Mouse (Mus musculus): Measurements from ENCODE around the gene Mgarp. TPM values are rescaled to one million over a fixed set of nuclear protein-coding genes. Genes with fewer than 3 reads are reported as not detected.
"Not testable (repeated sequence)": the region's sequence is repeated elsewhere in the genome, so short reads cannot be mapped to it uniquely, and the experiment has no call there.

The Mgarp gene
- polyA plus RNA-seq, 1 experiment: not detected

DNA sequence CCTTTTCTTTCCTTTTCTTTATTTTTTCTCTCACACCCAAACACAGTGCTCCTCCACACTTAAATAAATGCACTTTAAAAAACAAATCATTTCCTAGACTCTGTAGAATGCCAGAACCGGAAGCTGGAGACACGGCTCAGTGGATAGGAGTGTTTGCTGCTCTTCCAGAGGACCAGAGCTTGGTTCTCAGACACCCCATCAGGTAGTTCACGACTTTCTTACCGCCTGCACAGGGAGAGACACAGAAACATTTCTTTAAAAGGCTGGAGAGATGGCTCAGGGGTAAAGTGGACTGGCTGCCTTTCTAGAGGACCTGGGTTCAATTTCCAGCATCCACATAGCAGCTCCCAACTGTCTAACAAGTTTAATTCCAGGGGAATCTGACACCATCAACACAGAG, 3.0 kb upstream of the Mgarp start:
- Histone ChIP-seq H3K27ac (ENCODE audit: insufficient read depth, low read depth, low read length) (no peak overlapping the region), H3K4me1 (ENCODE audit: control insufficient read depth, insufficient read depth, low read length) (no peaks in the 10 kb centered on the region; the same call in 1 of the 2 replicates), H3K4me3 (ENCODE audit: insufficient read depth, low read length) (no peak overlapping the region)
- TF ChIP-seq CTCF (IDR thresholded peaks at IDR 0.05; ENCODE audit: low read depth, low read length) (no peak), POLR2A (IDR thresholded peaks at IDR 0.05; ENCODE audit: borderline replicate concordance, low read depth, low read length) (no peak)

GRCm38 (mm10) chr3:51398667-51399066, 2.1 kb upstream of the Mgarp start:
- no peak overlapping the region for H3K4me3 ChIP-seq (ENCODE audit: insufficient read depth, low read length)

DNA sequence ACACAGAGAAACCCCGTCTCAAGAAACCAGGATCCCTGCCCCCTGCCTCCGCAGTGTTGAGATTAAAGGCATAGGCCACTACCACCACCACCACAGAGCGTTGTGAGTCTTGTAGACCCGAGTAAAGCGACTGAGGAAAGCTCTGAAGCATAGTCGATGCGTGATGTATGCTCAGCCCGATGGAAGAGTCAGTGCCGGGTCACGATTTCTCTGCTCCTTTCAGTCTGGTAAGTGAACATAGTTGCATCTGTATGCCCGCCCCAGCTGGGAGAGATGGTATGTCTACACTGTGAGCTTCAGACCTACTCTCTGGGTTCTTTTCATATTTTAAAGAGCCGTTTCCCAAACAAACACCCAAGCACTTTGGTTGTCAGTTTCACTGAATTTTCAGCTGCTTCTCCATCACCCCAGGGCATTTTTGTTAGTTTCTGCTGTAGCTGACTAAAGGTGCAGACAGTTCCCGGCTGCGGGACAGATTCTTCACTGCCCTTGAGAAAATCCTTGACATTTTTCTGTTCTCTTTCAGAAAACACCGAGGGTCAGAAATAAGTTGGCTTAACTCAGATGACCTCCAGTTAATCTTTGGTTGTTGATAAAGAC, 1.3 kb upstream of the Mgarp start:
- no peaks in the 10 kb centered on the region; the same call in 1 of the 2 replicates for H3K4me1 ChIP-seq (ENCODE audit: control insufficient read depth, insufficient read depth, low read length)
- TF ChIP-seq POLR2A (IDR thresholded peaks at IDR 0.05; ENCODE audit: borderline replicate concordance, low read depth, low read length) (no peak), CTCF (IDR thresholded peaks at IDR 0.05; ENCODE audit: low read depth, low read length) (no peak)
- H3K4me3 ChIP-seq (ENCODE audit: insufficient read depth, low read length): no peak overlapping the region
- no peak overlapping the region for H3K27ac ChIP-seq (ENCODE audit: insufficient read depth, low read depth, low read length)

More at GRCm38 (mm10) chr3:51398667-51399066, 2.1 kb upstream of the Mgarp start:
- TF ChIP-seq CTCF (IDR thresholded peaks at IDR 0.05; ENCODE audit: low read depth, low read length) (no peak), POLR2A (IDR thresholded peaks at IDR 0.05; ENCODE audit: borderline replicate concordance, low read depth, low read length) (no peak)
- H3K27ac ChIP-seq (ENCODE audit: insufficient read depth, low read depth, low read length): no peak overlapping the region
- H3K4me1 ChIP-seq (ENCODE audit: control insufficient read depth, insufficient read depth, low read length): no peaks in the 10 kb centered on the region; the same call in 1 of the 2 replicates

GRCm38 (mm10) chr3:51395461-51396145, 935 bp downstream of the Mgarp start:
- no peak overlapping the region for H3K27ac ChIP-seq (ENCODE audit: insufficient read depth, low read depth, low read length)
- no peak overlapping the region for H3K4me3 ChIP-seq (ENCODE audit: insufficient read depth, low read length)
- TF ChIP-seq CTCF (IDR thresholded peaks at IDR 0.05; ENCODE audit: low read depth, low read length) (no peak), POLR2A (IDR thresholded peaks at IDR 0.05; ENCODE audit: borderline replicate concordance, low read depth, low read length) (no peak)
- no peaks in the 10 kb centered on the region; the same call in 1 of the 2 replicates for H3K4me1 ChIP-seq (ENCODE audit: control insufficient read depth, insufficient read depth, low read length)

GRCm38 (mm10) chr3:51394881-51395280, 1.7 kb downstream of the Mgarp start:
- Histone ChIP-seq H3K4me1 (ENCODE audit: control insufficient read depth, insufficient read depth, low read length) (no peaks in the 10 kb centered on the region; the same call in 1 of the 2 replicates), H3K27ac (ENCODE audit: insufficient read depth, low read depth, low read length) (no peak overlapping the region), H3K4me3 (ENCODE audit: insufficient read depth, low read length) (no peak overlapping the region)
- TF ChIP-seq POLR2A (IDR thresholded peaks at IDR 0.05; ENCODE audit: borderline replicate concordance, low read depth, low read length): no peak
- TF ChIP-seq CTCF (IDR thresholded peaks at IDR 0.05; ENCODE audit: low read depth, low read length): no peak

- Histone ChIP-seq H3K27ac (ENCODE audit: insufficient read depth, low read depth, low read length) (no peak overlapping the region), H3K4me3 (ENCODE audit: insufficient read depth, low read length) (no peak overlapping the region), H3K4me1 (ENCODE audit: control insufficient read depth, insufficient read depth, low read length) (no peaks in the 10 kb centered on the region; the same call in 1 of the 2 replicates)
- TF ChIP-seq CTCF (IDR thresholded peaks at IDR 0.05; ENCODE audit: low read depth, low read length): no peak
- TF ChIP-seq POLR2A (IDR thresholded peaks at IDR 0.05; ENCODE audit: borderline replicate concordance, low read depth, low read length): no peak
Observed at GRCm38 (mm10) chr3:51393651-51394050, 2.9 kb downstream of the Mgarp start.

- H3K4me1 ChIP-seq (ENCODE audit: control insufficient read depth, insufficient read depth, low read length); H3K27ac ChIP-seq (ENCODE audit: insufficient read depth, low read depth, low read length); H3K4me3 ChIP-seq (ENCODE audit: insufficient read depth, low read length): not testable (repeated sequence)
Observed at GRCm38 (mm10) chr3:51393018-51393417, 3.5 kb downstream of the Mgarp start.

GRCm38 (mm10) chr3:51391591-51391990, 4.9 kb downstream of the Mgarp start:
- Histone ChIP-seq H3K27ac (ENCODE audit: insufficient read depth, low read depth, low read length) (no peak overlapping the region), H3K4me1 (ENCODE audit: control insufficient read depth, insufficient read depth, low read length) (no peaks in the 10 kb centered on the region; the same call in 1 of the 2 replicates), H3K4me3 (ENCODE audit: insufficient read depth, low read length) (no peak overlapping the region)
- TF ChIP-seq POLR2A (IDR thresholded peaks at IDR 0.05; ENCODE audit: borderline replicate concordance, low read depth, low read length) (no peak), CTCF (IDR thresholded peaks at IDR 0.05; ENCODE audit: low read depth, low read length) (no peak)

DNA sequence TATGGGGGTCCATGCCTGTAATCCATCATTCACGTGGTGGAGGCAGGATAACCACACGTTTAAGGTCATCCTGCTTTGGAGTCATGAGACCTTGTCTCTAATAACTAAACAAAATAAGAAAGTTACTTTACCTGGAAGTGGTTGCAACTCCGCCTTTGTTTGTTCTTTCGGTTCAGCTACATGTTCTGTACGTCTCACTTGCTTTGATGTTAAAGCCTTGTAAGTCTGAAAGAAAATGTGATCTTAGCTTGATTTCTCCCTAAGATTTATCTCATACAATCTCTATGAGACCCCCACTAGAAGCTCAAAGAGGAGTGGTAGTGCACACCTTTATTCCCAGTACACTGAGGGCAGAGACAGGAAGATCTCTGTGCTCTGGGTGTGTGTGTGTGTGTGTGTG, 5.4 kb downstream of the Mgarp start:
- H3K4me1 ChIP-seq (ENCODE audit: control insufficient read depth, insufficient read depth, low read length): no peaks in the 10 kb centered on the region; the same call in 1 of the 2 replicates
- H3K4me3 ChIP-seq (ENCODE audit: insufficient read depth, low read length): no peak overlapping the region
- no peak overlapping the region for H3K27ac ChIP-seq (ENCODE audit: insufficient read depth, low read depth, low read length)
- TF ChIP-seq POLR2A (IDR thresholded peaks at IDR 0.05; ENCODE audit: borderline replicate concordance, low read depth, low read length) (no peak), CTCF (IDR thresholded peaks at IDR 0.05; ENCODE audit: low read depth, low read length) (no peak)

DNA sequence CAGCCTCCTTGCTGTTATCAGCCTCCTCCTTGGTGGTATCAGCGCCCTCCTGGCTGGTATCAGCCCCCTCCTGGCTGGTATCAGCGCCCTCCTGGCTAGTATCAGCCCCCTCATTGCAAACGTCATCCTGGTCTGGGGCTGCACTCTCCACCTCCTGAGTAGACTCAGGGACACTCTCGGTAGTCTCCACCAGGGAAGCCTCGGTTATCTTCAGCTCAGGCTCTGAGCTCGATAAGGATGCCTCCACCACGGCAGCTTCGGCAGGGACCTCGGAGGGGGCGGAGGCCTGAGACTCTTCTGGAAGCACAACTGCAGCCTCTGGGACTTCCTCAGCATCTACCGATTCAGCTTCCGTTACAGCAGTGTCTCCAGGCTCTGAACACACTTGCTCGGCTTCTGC, 7.6 kb downstream of the Mgarp start:
- H3K27ac ChIP-seq (ENCODE audit: insufficient read depth, low read depth, low read length): no peak overlapping the region
- TF ChIP-seq POLR2A (IDR thresholded peaks at IDR 0.05; ENCODE audit: borderline replicate concordance, low read depth, low read length): no peak
- TF ChIP-seq CTCF (IDR thresholded peaks at IDR 0.05; ENCODE audit: low read depth, low read length): no peak
- no peaks in the 10 kb centered on the region; the same call in 1 of the 2 replicates for H3K4me1 ChIP-seq (ENCODE audit: control insufficient read depth, insufficient read depth, low read length)
- no peak overlapping the region for H3K4me3 ChIP-seq (ENCODE audit: insufficient read depth, low read length)

Measured in bone marrow macrophage, adult 2 months (primary cell).